ENCODE assay signal across 12 mouse cellular contexts in genomic region chrX:60292335-60292734, GRCm38 (mm10).
DNase-seq lines count a peak whose midpoint lies in the region.
"Had no signal": no experiment of that assay in that cellular context is flagged by ENCODE, and none has a peak within 500 bp of the region (broad histone marks: within the 10 kb centered on the region; RNA-seq: fewer than 3 reads in every experiment).

No protein-coding gene starts in this region.

- DNase-seq in cerebellum, adult 11-12 months: peak; percentile 46
- DNase-seq in cerebellum, adult 8-10 months: peak; percentile 15
- DNase-seq in cerebellum, postnatal 14 days: peak; percentile 9 to 15
- DNase-seq in lung, postnatal 36 days: no peak
- DNase-seq in adrenal gland, postnatal 4 days (ENCODE audit: low spot score in 2 of 2): no peak
- no peak for DNase-seq in kidney, postnatal 36 days
- DNase-seq: adrenal gland, adult 8-10 months; gastrocnemius, postnatal 36 days; heart, adult 11 months; heart, postnatal 36 days; kidney, adult 11 months; kidney, adult 9 months had no signal

Comparison
In these comparisons a context has a peak if more than half of its experiments do, and no peak if none do; other contexts are left out.
1. DNase-seq: peak in cerebellum, adult 11-12 months (single experiment), cerebellum, adult 8-10 months (single experiment) and cerebellum, postnatal 14 days (2 of 2); none in lung, postnatal 36 days (single experiment), adrenal gland, postnatal 4 days (0 of 2) and kidney, postnatal 36 days (0 of 2).